Mouse (Mus musculus): ENCODE measurements at regions not wholly inside any gene's neighbourhood (a gene's known extent, or its start where the extent isn't known, plus 50 kb on each side); places are given as distances from the start of the nearest gene placed in this dataset.

DNA sequence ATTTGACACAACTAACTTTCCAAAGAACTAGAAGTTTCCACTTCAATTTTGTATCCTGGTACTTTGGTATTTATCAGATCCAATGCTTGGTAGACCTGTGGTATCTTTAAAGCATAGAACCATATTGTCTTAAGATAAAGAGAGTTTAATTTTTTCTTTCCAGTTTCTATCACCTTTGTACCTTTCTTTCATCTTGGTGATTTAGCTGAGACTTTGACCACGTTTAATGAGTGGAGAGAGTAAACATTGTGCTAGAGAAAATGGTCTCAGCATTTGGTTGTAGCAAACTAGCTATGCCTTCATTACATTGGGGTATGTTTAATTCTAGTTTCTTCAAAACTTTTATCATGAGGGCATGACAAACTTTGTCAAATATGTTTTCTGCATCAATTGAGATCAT, 197.4 kb upstream of the Tmem72 start:
- Histone ChIP-seq H3K4me2 (no peak overlapping the region), H3K4me3 (ENCODE audit: low read depth, low read length) (no peak overlapping the region), H3K27me3 (ENCODE audit: control insufficient read depth, insufficient read depth, low read length) (no peaks in the 10 kb centered on the region), H3K9ac (ENCODE audit: low read depth, low read length) (no peak overlapping the region), H3K9me3 (replicated peaks; ENCODE audit: control insufficient read depth, low read length) (no peaks in the 10 kb centered on the region), H3K36me3 (ENCODE audit: control insufficient read depth, insufficient read depth, low read length) (no peaks in the 10 kb centered on the region), H3K27ac (ENCODE audit: low read depth, low read length) (no peak overlapping the region), H3K4me1 (ENCODE audit: control insufficient read depth, insufficient read depth, low read length) (no peaks in the 10 kb centered on the region)
- WGBS (ENCODE audit: insufficient replicate concordance) = 62% methylated on average over 1 of the region's 1 CpGs
- ATAC-seq (replicated peaks; ENCODE audit: insufficient number of reproducible peaks, low FRiP score, low TSS enrichment) = no peak

DNA sequence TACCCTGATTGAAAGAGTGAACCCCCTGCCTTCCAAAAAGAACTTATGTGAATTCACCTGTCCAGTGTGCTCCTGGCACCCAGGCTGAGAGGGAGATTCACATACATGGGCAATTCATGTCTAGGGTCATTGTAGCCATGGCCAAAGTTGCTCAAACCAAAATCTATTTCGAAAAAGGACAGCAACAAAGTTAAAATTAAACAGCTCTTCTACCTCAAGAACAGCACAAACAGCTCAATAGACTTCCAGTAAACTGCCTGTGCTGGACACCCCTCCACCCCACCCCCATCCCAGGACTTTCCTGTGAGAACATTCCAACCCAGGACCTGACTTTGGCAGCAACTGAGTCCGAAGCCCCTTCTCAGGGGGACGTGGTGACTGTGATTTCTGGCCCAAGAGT, 218.3 kb upstream of the Tmem72 start:
- Histone ChIP-seq H3K27ac (ENCODE audit: low read depth, low read length) (no peak overlapping the region), H3K36me3 (ENCODE audit: control insufficient read depth, insufficient read depth, low read length) (no peaks in the 10 kb centered on the region), H3K4me2 (no peak overlapping the region), H3K27me3 (ENCODE audit: control insufficient read depth, insufficient read depth, low read length) (no peaks in the 10 kb centered on the region), H3K4me3 (ENCODE audit: low read depth, low read length) (no peak overlapping the region), H3K9me3 (replicated peaks; ENCODE audit: control insufficient read depth, low read length) (no peaks in the 10 kb centered on the region), H3K4me1 (ENCODE audit: control insufficient read depth, insufficient read depth, low read length) (no peaks in the 10 kb centered on the region), H3K9ac (ENCODE audit: low read depth, low read length) (no peak overlapping the region)
- no peak for ATAC-seq (replicated peaks; ENCODE audit: insufficient number of reproducible peaks, low FRiP score, low TSS enrichment)
- 66% methylated on average over 3 of the region's 3 CpGs for WGBS (ENCODE audit: insufficient replicate concordance)

DNA sequence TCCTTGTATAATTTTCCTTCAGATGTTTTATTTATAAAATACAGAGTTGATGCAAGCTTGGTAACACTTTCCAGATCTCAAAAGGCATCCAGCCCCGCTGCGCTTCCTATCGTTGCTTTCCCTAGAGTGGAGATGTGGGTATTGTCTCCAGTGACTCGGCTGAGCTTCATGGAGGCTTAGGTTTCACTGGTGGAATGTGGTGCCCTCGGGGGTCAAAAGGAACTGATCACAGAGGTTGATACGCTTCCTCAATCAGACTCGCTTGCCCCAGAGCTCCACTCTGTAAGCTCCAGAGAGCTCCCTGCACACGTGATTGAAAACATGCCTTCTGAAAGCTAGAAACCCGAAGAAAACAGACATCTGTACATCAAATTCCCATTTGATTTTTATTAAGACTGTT, 224.9 kb upstream of the Tmem72 start:
- H3K27ac ChIP-seq (ENCODE audit: low read depth, low read length) = no peak overlapping the region
- no peak overlapping the region for H3K9ac ChIP-seq (ENCODE audit: low read depth, low read length)
- H3K4me3 ChIP-seq (ENCODE audit: low read depth, low read length) = no peak overlapping the region
- H3K4me1 ChIP-seq (ENCODE audit: control insufficient read depth, insufficient read depth, low read length) = no peaks in the 10 kb centered on the region
- H3K27me3 ChIP-seq (ENCODE audit: control insufficient read depth, insufficient read depth, low read length) = no peaks in the 10 kb centered on the region
- H3K36me3 ChIP-seq (ENCODE audit: control insufficient read depth, insufficient read depth, low read length) = no peaks in the 10 kb centered on the region
- no peaks in the 10 kb centered on the region for H3K9me3 ChIP-seq (replicated peaks; ENCODE audit: control insufficient read depth, low read length)
- no peak overlapping the region for H3K4me2 ChIP-seq
- 66% methylated on average over 9 of the region's 9 CpGs for WGBS (ENCODE audit: insufficient replicate concordance)
- no peak for ATAC-seq (replicated peaks; ENCODE audit: insufficient number of reproducible peaks, low FRiP score, low TSS enrichment)

DNA sequence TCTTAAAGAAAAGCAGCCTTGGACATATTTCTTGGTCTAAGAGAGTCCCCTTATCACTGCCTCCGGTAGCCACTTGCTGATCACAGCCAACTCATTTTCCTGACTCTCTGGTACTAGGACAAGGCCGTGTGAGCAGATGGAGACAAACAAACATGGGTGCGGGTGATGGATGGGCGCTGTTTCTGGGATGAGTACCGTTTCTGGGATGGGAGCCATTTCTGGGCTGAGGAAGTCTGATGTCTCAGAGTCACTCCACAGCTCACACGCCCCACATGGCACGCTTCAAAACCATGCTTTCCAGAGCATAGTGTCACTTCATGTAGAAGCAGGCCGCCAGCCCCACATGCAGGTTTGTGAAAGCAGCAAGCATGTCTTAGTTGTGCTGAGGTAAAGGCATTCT, 225.6 kb upstream of the Cxcl12 start:
- Histone ChIP-seq H3K27me3 (ENCODE audit: control insufficient read depth, insufficient read depth, low read length) (no peaks in the 10 kb centered on the region), H3K9ac (ENCODE audit: low read depth, low read length) (no peak overlapping the region), H3K36me3 (ENCODE audit: control insufficient read depth, insufficient read depth, low read length) (no peaks in the 10 kb centered on the region), H3K4me3 (ENCODE audit: low read depth, low read length) (no peak overlapping the region), H3K9me3 (replicated peaks; ENCODE audit: control insufficient read depth, low read length) (no peaks in the 10 kb centered on the region), H3K27ac (ENCODE audit: low read depth, low read length) (no peak overlapping the region), H3K4me1 (ENCODE audit: control insufficient read depth, insufficient read depth, low read length) (no peaks in the 10 kb centered on the region), H3K4me2 (no peak overlapping the region)
- no peak for ATAC-seq (replicated peaks; ENCODE audit: insufficient number of reproducible peaks, low FRiP score, low TSS enrichment)
- WGBS (ENCODE audit: insufficient replicate concordance) = 74% methylated on average over 8 of the region's 8 CpGs

DNA sequence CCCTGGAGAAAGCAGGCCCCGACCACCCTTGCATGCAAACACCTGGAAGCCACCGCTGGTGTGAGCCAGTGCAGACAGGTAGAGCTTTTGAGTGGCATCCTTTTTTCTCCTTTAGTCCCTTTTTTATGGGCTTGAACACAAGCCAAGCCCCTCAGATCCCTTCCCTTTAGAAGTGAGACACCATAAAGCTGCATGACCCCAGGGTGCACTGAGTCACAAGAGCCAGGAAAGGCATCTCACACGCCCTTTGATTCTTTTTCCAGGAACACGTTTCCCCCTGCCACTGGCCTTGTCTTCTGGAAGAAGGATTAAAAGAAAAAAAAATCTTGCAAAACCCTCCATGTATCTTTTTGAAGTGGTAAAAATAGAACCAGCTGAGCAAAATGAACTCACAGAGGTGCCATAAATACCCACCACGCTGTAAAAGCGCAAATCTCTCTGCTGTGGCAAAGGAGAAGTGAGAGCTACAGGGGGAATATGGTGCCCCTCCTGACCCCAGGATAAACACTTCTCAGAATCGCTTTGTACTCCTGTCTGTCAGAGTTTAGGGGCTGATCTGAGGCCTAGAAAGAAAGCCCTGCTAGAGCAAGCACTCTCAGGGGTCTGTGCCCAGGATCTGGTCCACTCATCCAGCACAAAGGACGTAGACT, 222.1 kb upstream of the Cxcl12 start:
- Histone ChIP-seq H3K4me2 (no peak overlapping the region), H3K36me3 (ENCODE audit: control insufficient read depth, insufficient read depth, low read length) (no peaks in the 10 kb centered on the region), H3K27ac (ENCODE audit: low read depth, low read length) (no peak overlapping the region), H3K9me3 (replicated peaks; ENCODE audit: control insufficient read depth, low read length) (no peaks in the 10 kb centered on the region), H3K27me3 (ENCODE audit: control insufficient read depth, insufficient read depth, low read length) (no peaks in the 10 kb centered on the region), H3K4me1 (ENCODE audit: control insufficient read depth, insufficient read depth, low read length) (no peaks in the 10 kb centered on the region), H3K9ac (ENCODE audit: low read depth, low read length) (no peak overlapping the region), H3K4me3 (ENCODE audit: low read depth, low read length) (no peak overlapping the region)
- ATAC-seq (replicated peaks; ENCODE audit: insufficient number of reproducible peaks, low FRiP score, low TSS enrichment) = no peak
- 40% methylated on average over 8 of the region's 8 CpGs for WGBS (ENCODE audit: insufficient replicate concordance)

DNA sequence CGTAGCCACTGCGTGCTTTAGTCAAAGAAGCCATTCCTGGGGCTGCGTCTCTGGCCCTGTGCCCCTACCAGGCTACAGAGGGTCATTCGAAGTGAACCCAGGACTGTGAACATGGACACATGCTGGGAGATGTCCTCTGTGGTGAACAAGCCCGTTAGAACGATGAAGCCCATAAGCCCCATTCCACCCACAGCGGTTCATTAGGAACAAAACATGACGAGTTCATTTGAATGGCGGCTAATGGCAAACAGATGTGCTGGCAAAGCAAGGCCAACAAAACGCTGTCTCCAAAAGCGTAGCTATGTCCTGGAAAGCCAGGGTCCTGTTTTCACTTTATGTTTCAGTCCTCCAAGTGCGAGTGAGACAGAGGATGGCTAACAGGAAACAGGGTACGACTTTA, 208.7 kb upstream of the Cxcl12 start:
- Histone ChIP-seq H3K27ac (ENCODE audit: low read depth, low read length) (no peak overlapping the region), H3K9ac (ENCODE audit: low read depth, low read length) (no peak overlapping the region), H3K36me3 (ENCODE audit: control insufficient read depth, insufficient read depth, low read length) (no peaks in the 10 kb centered on the region), H3K4me2 (no peak overlapping the region), H3K9me3 (replicated peaks; ENCODE audit: control insufficient read depth, low read length) (no peaks in the 10 kb centered on the region), H3K27me3 (ENCODE audit: control insufficient read depth, insufficient read depth, low read length) (no peaks in the 10 kb centered on the region), H3K4me3 (ENCODE audit: low read depth, low read length) (no peak overlapping the region), H3K4me1 (ENCODE audit: control insufficient read depth, insufficient read depth, low read length) (no peaks in the 10 kb centered on the region)
- ATAC-seq (replicated peaks; ENCODE audit: insufficient number of reproducible peaks, low FRiP score, low TSS enrichment) = no peak
- 79% methylated on average over 13 of the region's 13 CpGs for WGBS (ENCODE audit: insufficient replicate concordance)

DNA sequence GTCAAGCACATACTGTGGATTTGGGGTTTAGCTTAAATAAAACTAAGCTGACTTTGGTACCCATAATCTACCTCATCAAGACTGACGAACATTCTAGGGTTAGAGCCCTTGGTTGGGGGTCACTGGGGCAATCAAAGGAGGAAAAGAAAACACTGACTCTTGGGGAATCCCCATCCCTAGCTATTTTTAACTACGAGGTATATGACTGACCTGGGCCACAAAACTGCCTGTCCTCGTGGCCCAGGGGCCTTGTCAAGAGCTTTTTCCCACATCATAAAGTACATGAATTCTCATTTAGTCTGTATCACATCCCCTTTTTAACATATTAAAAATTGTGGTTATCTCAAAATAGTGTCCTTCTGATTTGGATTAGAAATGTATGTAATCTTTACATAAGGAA, 207.7 kb upstream of the Cxcl12 start:
- H3K4me3 ChIP-seq (ENCODE audit: low read depth, low read length) = no peak overlapping the region
- H3K27me3 ChIP-seq (ENCODE audit: control insufficient read depth, insufficient read depth, low read length) = no peaks in the 10 kb centered on the region
- H3K36me3 ChIP-seq (ENCODE audit: control insufficient read depth, insufficient read depth, low read length) = no peaks in the 10 kb centered on the region
- no peaks in the 10 kb centered on the region for H3K4me1 ChIP-seq (ENCODE audit: control insufficient read depth, insufficient read depth, low read length)
- H3K4me2 ChIP-seq = no peak overlapping the region
- no peak overlapping the region for H3K9ac ChIP-seq (ENCODE audit: low read depth, low read length)
- no peak overlapping the region for H3K27ac ChIP-seq (ENCODE audit: low read depth, low read length)
- 34% methylated on average over 3 of the region's 3 CpGs for WGBS (ENCODE audit: insufficient replicate concordance)
- ATAC-seq (replicated peaks; ENCODE audit: insufficient number of reproducible peaks, low FRiP score, low TSS enrichment) = no peak
- no peaks in the 10 kb centered on the region for H3K9me3 ChIP-seq (replicated peaks; ENCODE audit: control insufficient read depth, low read length)

DNA sequence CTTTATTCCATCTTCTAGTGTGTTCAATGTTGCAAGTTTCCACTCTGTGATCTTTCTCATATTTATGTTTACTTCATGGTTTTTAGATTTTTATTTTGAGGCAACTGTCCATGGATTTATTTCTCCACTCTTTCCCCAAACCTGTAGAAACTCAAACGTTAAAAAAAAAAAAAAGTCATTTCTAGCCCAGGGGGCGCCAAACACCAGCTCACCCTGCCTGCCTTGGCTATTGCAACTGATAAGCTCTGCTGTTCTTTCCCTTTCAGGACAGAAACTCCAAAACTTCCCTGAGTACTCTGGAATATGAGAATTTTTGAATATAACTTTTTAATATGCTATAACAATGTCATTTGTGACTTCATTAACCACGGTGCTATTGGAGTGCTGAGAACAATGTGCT, 201.9 kb upstream of the Cxcl12 start:
- no peak overlapping the region for H3K4me3 ChIP-seq (ENCODE audit: low read depth, low read length)
- no peak for ATAC-seq (replicated peaks; ENCODE audit: insufficient number of reproducible peaks, low FRiP score, low TSS enrichment)
- no peak overlapping the region for H3K9ac ChIP-seq (ENCODE audit: low read depth, low read length)
- H3K4me2 ChIP-seq = no peak overlapping the region
- no peaks in the 10 kb centered on the region for H3K27me3 ChIP-seq (ENCODE audit: control insufficient read depth, insufficient read depth, low read length)
- no peaks in the 10 kb centered on the region for H3K4me1 ChIP-seq (ENCODE audit: control insufficient read depth, insufficient read depth, low read length)
- no peaks in the 10 kb centered on the region for H3K36me3 ChIP-seq (ENCODE audit: control insufficient read depth, insufficient read depth, low read length)
- H3K27ac ChIP-seq (ENCODE audit: low read depth, low read length) = no peak overlapping the region
- H3K9me3 ChIP-seq (replicated peaks; ENCODE audit: control insufficient read depth, low read length) = no peaks in the 10 kb centered on the region
- 25% methylated on average over 3 of the region's 3 CpGs for WGBS (ENCODE audit: insufficient replicate concordance)

DNA sequence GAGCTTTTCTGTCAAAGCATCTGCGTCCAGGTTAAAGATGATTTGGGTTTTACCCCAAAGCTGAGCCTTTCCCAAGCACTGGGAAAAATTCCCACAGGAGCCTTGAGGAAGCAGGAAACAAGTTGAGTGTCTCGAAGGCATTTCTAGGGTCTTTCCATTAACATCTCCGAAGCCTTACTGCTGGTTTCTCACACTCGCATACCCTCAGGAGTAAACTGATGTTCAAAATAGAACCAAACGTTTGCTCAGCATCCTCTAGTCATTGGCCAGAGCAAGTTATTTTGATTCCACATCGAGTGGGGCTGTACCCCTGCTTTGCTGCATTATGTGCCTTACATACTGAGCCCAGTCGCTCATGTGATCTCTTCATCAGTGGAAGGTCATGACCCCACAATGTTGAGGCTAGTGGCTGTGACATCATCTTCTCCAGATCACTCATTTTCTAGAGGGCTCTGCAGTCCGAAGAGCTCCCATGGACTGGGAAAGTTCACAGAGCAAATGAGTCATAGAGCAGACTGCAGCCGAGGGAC, 198.9 kb upstream of the Cxcl12 start:
- Histone ChIP-seq H3K4me1 (ENCODE audit: control insufficient read depth, insufficient read depth, low read length) (no peaks in the 10 kb centered on the region), H3K9me3 (replicated peaks; ENCODE audit: control insufficient read depth, low read length) (no peaks in the 10 kb centered on the region), H3K4me3 (ENCODE audit: low read depth, low read length) (no peak overlapping the region), H3K9ac (ENCODE audit: low read depth, low read length) (no peak overlapping the region), H3K27me3 (ENCODE audit: control insufficient read depth, insufficient read depth, low read length) (no peaks in the 10 kb centered on the region), H3K36me3 (ENCODE audit: control insufficient read depth, insufficient read depth, low read length) (no peaks in the 10 kb centered on the region), H3K27ac (ENCODE audit: low read depth, low read length) (no peak overlapping the region), H3K4me2 (no peak overlapping the region)
- 52% methylated on average over 9 of the region's 9 CpGs for WGBS (ENCODE audit: insufficient replicate concordance)
- no peak for ATAC-seq (replicated peaks; ENCODE audit: insufficient number of reproducible peaks, low FRiP score, low TSS enrichment)
